Mouse (Mus musculus) megakaryocyte progenitor cell, adult 5-6 weeks (primary cell): ENCODE measurements at regions not wholly inside any gene's neighbourhood (a gene's known extent, or its start where the extent isn't known, plus 50 kb on each side); places are given as distances from the start of the nearest gene placed in this dataset.
"Not testable (repeated sequence)": the region's sequence is repeated elsewhere in the genome, so short reads cannot be mapped to it uniquely, and the experiment has no call there.

Experiments used
- ATAC-seq: replicated peaks from 2 replicates; pipeline ENCODE4 v1.8.0; 2016; ENCODE audit warnings: mild to moderate bottlenecking, moderate TSS enrichment, inconsistent platforms; ENCODE audit not compliant: poor library complexity

GRCm38 (mm10) chr2:78021905-78022304 lies 75.7 kb upstream of the Cwc22 start:
- 0 out of 2 replicates have a peak, but pooled peaks have one; percentile 46 for ATAC-seq

GRCm38 (mm10) chr2:78021356-78021900 lies 75.3 kb upstream of the Cwc22 start:
- no peak for ATAC-seq

GRCm38 (mm10) chr2:78020516-78020915 lies 74.3 kb upstream of the Cwc22 start:
- no peak for ATAC-seq

GRCm38 (mm10) chr2:78019916-78020315 lies 73.7 kb upstream of the Cwc22 start:
- no peak for ATAC-seq

- not testable (repeated sequence) for ATAC-seq
These were observed 66.3 kb upstream of the Cwc22 start for GRCm38 (mm10) chr2:78012441-78012840.

- ATAC-seq = no peak
These were observed 65.6 kb upstream of the Cwc22 start for GRCm38 (mm10) chr2:78011821-78012220.

- ATAC-seq = no peak
These were observed 65.1 kb upstream of the Cwc22 start for GRCm38 (mm10) chr2:78011051-78011800.

- no peak for ATAC-seq
These were observed 64.0 kb upstream of the Cwc22 start for GRCm38 (mm10) chr2:78010066-78010690.

GRCm38 (mm10) chr2:78008094-78008493 lies 61.9 kb upstream of the Cwc22 start:
- no peak for ATAC-seq

- no peak for ATAC-seq
These were observed 59.3 kb upstream of the Cwc22 start for GRCm38 (mm10) chr2:78005402-78006021.

GRCm38 (mm10) chr2:78004426-78004825 lies 58.3 kb upstream of the Cwc22 start:
- no peak for ATAC-seq
